Mouse (Mus musculus) CH12.LX (cell line): ENCODE data around the gene Nup160. TPM values are rescaled to one million over a fixed set of nuclear protein-coding genes. Genes with fewer than 3 reads are reported as not detected.

Source experiments
- DNase-seq: peaks from one replicate; pipeline ENCODE4 v3.0.0-alpha.2; 2013; ENCODE audit errors: extremely low read depth
- H3K27ac ChIP-seq: 2 replicates; pipeline ENCODE4 v1.5.1; 2012; ENCODE audit warnings: low read depth, mild to moderate bottlenecking, control low read depth, moderate library complexity; ENCODE audit not compliant: insufficient read depth
- H3K27me3 ChIP-seq: replicated peaks from 2 replicates; pipeline ENCODE3; 2012; ENCODE audit warnings: inconsistent platforms
- H3K36me3 ChIP-seq, 2 experiments: replicated peaks in 1 of 2; 2 replicates each; pipeline versions ENCODE3 to v1.6.1; 2012; ENCODE audit warnings: inconsistent platforms in 1 of 2, low read length in 1 of 2, mild to moderate bottlenecking in 1 of 2, mixed read lengths in 1 of 2, moderate library complexity in 1 of 2; ENCODE audit not compliant: control insufficient read depth in 1 of 2, insufficient read depth in 1 of 2
- H3K4me1 ChIP-seq, 2 experiments: 2 replicates each; pipeline ENCODE4 v1.6.1; 2012; ENCODE audit warnings: inconsistent platforms in 1 of 2, moderate library complexity in 1 of 2; ENCODE audit not compliant: insufficient read depth in 2 of 2, control insufficient read depth in 1 of 2
- H3K4me2 ChIP-seq: 2 replicates; pipeline ENCODE4 v1.6.1; 2012; ENCODE audit warnings: low read depth, mild to moderate bottlenecking, control low read depth; ENCODE audit not compliant: poor library complexity, insufficient read depth, severe bottlenecking
- H3K4me3 ChIP-seq, 3 experiments: fragments of 150-350 bp in 1 of 3; sonication (generic) in 1 of 3; replicated peaks in 1 of 3; 2 replicates each; pipeline versions ENCODE3 to v1.5.1; 2011 to 2012; ENCODE audit warnings: low read depth in 2 of 3, low read length in 2 of 3, mild to moderate bottlenecking in 2 of 3, moderate library complexity in 2 of 3, control low read depth in 1 of 3, improper control_type of control experiment in 1 of 3, inconsistent platforms in 1 of 3, mixed read lengths in 1 of 3; ENCODE audit not compliant: poor library complexity in 1 of 3
- H3K79me2 ChIP-seq: replicated peaks from 2 replicates; pipeline ENCODE4 v1.6.1; 2012; ENCODE audit warnings: mild to moderate bottlenecking, moderate library complexity; ENCODE audit not compliant: control insufficient read depth, poor library complexity, insufficient read depth, severe bottlenecking; ENCODE audit errors: extremely low read depth
- H3K9ac ChIP-seq: 2 replicates; pipeline ENCODE4 v1.6.1; 2012; ENCODE audit warnings: low read depth, mild to moderate bottlenecking, control low read depth, moderate library complexity; ENCODE audit not compliant: insufficient read depth
- H3K9me3 ChIP-seq: replicated peaks from 2 replicates; pipeline ENCODE3; 2012; ENCODE audit warnings: low read length, inconsistent platforms, mixed read lengths
- CHD2 ChIP-seq: IDR thresholded peaks from 2 replicates; pipeline ENCODE4 v1.6.1; 2011; ENCODE audit warnings: low read length, improper control_type of control experiment
- CTCF ChIP-seq, 2 experiments: IDR thresholded peaks in 1 of 2; conservative IDR thresholded peaks in 1 of 2; 2 replicates each; pipeline ENCODE4 v1.5.1; 2011 to 2012; ENCODE audit warnings: low read depth in 2 of 2, low read length in 2 of 2, improper control_type of control experiment in 1 of 2, inconsistent platforms in 1 of 2, mild to moderate bottlenecking in 1 of 2, moderate library complexity in 1 of 2
- E2F4 ChIP-seq: IDR thresholded peaks from 2 replicates; pipeline ENCODE4 v1.6.1; 2011; ENCODE audit warnings: low read depth, low read length, improper control_type of control experiment; ENCODE audit not compliant: insufficient replicate concordance
- ELF1 ChIP-seq: IDR thresholded peaks from 2 replicates; pipeline ENCODE4 v1.6.1; 2014; ENCODE audit warnings: low read depth, mild to moderate bottlenecking, inconsistent platforms, low read length, improper control_type of control experiment
- EP300 ChIP-seq: IDR thresholded peaks from 2 replicates; pipeline ENCODE4 v1.6.1; 2011; ENCODE audit warnings: low read length, improper control_type of control experiment
- ETS1 ChIP-seq: conservative IDR thresholded peaks from 2 replicates; pipeline ENCODE4 v1.6.1; 2012; ENCODE audit warnings: low read depth, mild to moderate bottlenecking, inconsistent platforms, low read length, improper control_type of control experiment, moderate library complexity
- GABPA ChIP-seq: IDR thresholded peaks from 2 replicates; pipeline ENCODE4 v1.6.1; 2012; ENCODE audit warnings: low read depth, low read length, improper control_type of control experiment, inconsistent platforms; ENCODE audit not compliant: insufficient replicate concordance
- HCFC1 ChIP-seq: IDR thresholded peaks from 2 replicates; pipeline ENCODE4 v1.6.1; 2012; ENCODE audit warnings: low read depth, mild to moderate bottlenecking, inconsistent platforms, low read length, improper control_type of control experiment
- IRF4 ChIP-seq: IDR thresholded peaks from 2 replicates; pipeline ENCODE4 v1.6.1; 2014; ENCODE audit warnings: low read depth, mild to moderate bottlenecking, inconsistent platforms, low read length, improper control_type of control experiment
- JUN ChIP-seq: IDR thresholded peaks from 2 replicates; pipeline ENCODE4 v1.6.1; 2011; ENCODE audit warnings: low read depth, mild to moderate bottlenecking, low read length, improper control_type of control experiment, moderate library complexity; ENCODE audit not compliant: insufficient read depth
- KAT2A ChIP-seq: IDR thresholded peaks from 2 replicates; pipeline ENCODE4 v1.6.1; 2012; ENCODE audit warnings: low read length, improper control_type of control experiment, inconsistent platforms; ENCODE audit not compliant: insufficient replicate concordance
- MAFK ChIP-seq: IDR thresholded peaks from 2 replicates; pipeline ENCODE4 v1.6.1; 2011; ENCODE audit warnings: low read length, improper control_type of control experiment; ENCODE audit not compliant: insufficient replicate concordance
- MAX ChIP-seq: IDR thresholded peaks from 2 replicates; pipeline ENCODE4 v1.6.1; 2011; ENCODE audit warnings: low read length, improper control_type of control experiment
- MXI1 ChIP-seq: IDR thresholded peaks from 2 replicates; pipeline ENCODE4 v1.6.1; 2011; ENCODE audit warnings: mild to moderate bottlenecking, low read depth, low read length, improper control_type of control experiment
- MYC ChIP-seq: IDR thresholded peaks from 2 replicates; pipeline ENCODE4 v1.6.1; 2011; ENCODE audit warnings: low read depth, mild to moderate bottlenecking, improper control_type of control experiment, low read length
- POLR2AphosphoS2 ChIP-seq: IDR thresholded peaks from 2 replicates; pipeline ENCODE4 v1.6.1; 2011; ENCODE audit warnings: low read depth, low read length, improper control_type of control experiment
- RAD21 ChIP-seq: IDR thresholded peaks from 2 replicates; pipeline ENCODE4 v1.6.1; 2011; ENCODE audit warnings: low read depth, mild to moderate bottlenecking, low read length, improper control_type of control experiment, moderate library complexity
- RCOR1 ChIP-seq: conservative IDR thresholded peaks from 2 replicates; pipeline ENCODE4 v1.6.1; 2012; ENCODE audit warnings: low read depth, mild to moderate bottlenecking, inconsistent platforms, low read length, improper control_type of control experiment
- SMC3 ChIP-seq: IDR thresholded peaks from 2 replicates; pipeline ENCODE4 v1.6.1; 2011; ENCODE audit warnings: low read depth, low read length, improper control_type of control experiment
- TCF12 ChIP-seq: IDR thresholded peaks from 2 replicates; pipeline ENCODE4 v1.6.1; 2014; ENCODE audit warnings: low read depth, mild to moderate bottlenecking, inconsistent platforms, low read length, improper control_type of control experiment
- UBTF ChIP-seq: IDR thresholded peaks from 2 replicates; pipeline ENCODE4 v1.6.1; 2012; ENCODE audit warnings: low read depth, mild to moderate bottlenecking, inconsistent platforms, low read length, improper control_type of control experiment, moderate library complexity
- USF1 ChIP-seq: IDR thresholded peaks from 2 replicates; pipeline ENCODE4 v1.6.1; 2014; ENCODE audit warnings: low read depth, mild to moderate bottlenecking, inconsistent platforms, low read length, improper control_type of control experiment
- USF2 ChIP-seq: conservative IDR thresholded peaks from 2 replicates; pipeline ENCODE4 v1.6.1; 2011; ENCODE audit warnings: low read depth, low read length, improper control_type of control experiment
- ZKSCAN1 ChIP-seq: IDR thresholded peaks from 2 replicates; pipeline ENCODE4 v1.6.1; 2012; ENCODE audit warnings: low read depth, inconsistent platforms, low read length, improper control_type of control experiment, borderline replicate concordance
- ZMIZ1 ChIP-seq: IDR thresholded peaks from 2 replicates; pipeline ENCODE4 v1.6.1; 2012; ENCODE audit warnings: low read depth, mild to moderate bottlenecking, inconsistent platforms, low read length, improper control_type of control experiment
- ZNF384 ChIP-seq: IDR thresholded peaks from 2 replicates; pipeline ENCODE4 v1.6.1; 2012; ENCODE audit warnings: low read depth, low read length, improper control_type of control experiment, inconsistent platforms
- dilution Hi-C: fragments of 300-500 bp; cut with MboI; formaldehyde crosslinking; loops from 2 replicates; pipeline ENCODE4 v1.14.3; 2020; ENCODE audit warnings: low sequenced_read_pairs; ENCODE audit not compliant: extremely low pct_unique_long_range_greater_than_20kb, extremely low pct_ligation_motif_present
- in situ Hi-C: fragments of 300-500 bp; cut with MboI; formaldehyde crosslinking; loops from 3 replicates; pipeline ENCODE4 v1.14.3; 2019; ENCODE audit warnings: low sequenced_read_pairs, low pct_ligation_motif_present, low pct_unique_long_range_greater_than_20kb, mixed read lengths
- polyA plus RNA-seq: library from polyadenylated mRNA; unstranded; fragments of >175 nt; gene quantifications from 2 replicates; pipeline ENCODE4 v1.2.1, GENCODE M21; 2012; ENCODE audit warnings: low read depth; ENCODE audit not compliant: insufficient read length
- total RNA-seq, 2 experiments: library from RNA; depleted of rRNA; stranded (reverse); fragments of 300-350 nt in 1 of 2; fragments of >200 nt in 1 of 2; gene quantifications; 2 replicates each; pipeline ENCODE4 v1.2.3; 2012 to 2014

The Nup160 gene
- total and polyA plus RNA-seq, 3 experiments: 32.7 to 71.8 (median 59.1) TPM

DNA sequence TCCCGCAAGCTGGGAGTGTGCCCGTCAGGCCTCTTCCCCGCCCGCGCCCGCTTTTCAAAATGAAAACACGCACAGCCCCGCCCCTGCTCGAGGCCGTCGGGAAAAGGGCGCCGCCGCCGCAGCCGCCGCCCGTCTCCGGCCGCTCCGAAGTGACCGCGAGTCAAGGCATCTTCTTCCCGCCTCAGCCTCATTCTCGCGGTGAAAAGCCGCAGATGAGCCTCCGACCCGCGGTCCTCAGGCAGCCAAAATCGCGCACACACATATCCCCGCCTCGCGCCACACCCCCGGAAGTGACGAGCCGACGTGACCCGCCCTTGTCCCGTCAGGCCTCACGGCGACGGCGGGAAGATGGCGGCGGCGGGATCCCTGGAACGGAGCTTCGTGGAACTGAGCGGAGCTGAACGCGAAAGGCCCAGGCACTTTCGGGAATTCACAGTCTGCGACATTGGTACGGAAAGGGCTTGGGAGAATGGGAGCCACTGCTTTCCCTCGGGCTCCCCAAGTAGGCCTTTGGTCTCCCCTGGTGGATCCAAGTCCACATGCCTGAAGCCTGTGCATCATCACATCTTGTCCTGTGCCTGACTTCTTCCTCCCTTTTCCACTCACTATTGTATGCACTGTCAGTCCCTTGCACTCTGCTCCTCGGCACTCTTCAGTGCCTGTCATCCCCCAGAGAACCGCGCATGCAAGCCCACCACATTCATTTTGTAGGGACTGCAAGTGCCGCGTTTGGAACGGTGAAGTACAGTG is 2.2 kb downstream of the Nup160 start (continued):
- TF ChIP-seq USF2 (no peak), ZMIZ1 (peak; percentile 80; the same call in 1 of the 2 replicates), JUN (no peak), USF1 (no peak), ELF1 (peak; percentile 77), RCOR1 (no peak), RAD21 (no peak; the same call in none of the 2 replicates), UBTF (peak; percentile 36; the same call in 1 of the 2 replicates), MAX (peak; percentile 41; the same call in 1 of the 2 replicates), ZNF384 (no peak), TCF12 (peak; percentile 95), HCFC1 (peak; percentile 88), ZKSCAN1 (no peak), E2F4 (peak; percentile 83; the same call in 1 of the 2 replicates)

DNA sequence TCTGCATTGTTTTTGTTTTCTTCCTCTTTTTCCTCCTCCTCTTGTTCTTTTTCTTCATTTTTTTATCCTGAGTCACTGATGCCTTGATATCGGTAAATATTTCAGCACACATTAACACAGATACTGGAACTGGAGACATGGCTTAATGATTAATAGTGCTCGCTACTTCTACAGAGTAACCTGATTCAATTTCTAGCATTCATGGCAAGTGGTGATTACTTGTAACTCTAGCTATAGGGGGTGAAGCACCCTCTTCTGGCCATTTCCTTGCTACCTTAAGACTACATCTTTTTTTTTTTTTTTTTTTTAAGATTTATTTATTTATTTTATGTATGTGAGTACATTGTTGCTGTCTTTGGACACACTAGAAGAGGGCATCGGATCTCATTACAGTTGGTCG is 23.9 kb downstream of the Nup160 start:
- in situ Hi-C loops: loop anchor here (25.0 kb wide), 1 partner anchor 886 kb away; no protein-coding TSS in a partner anchor
- Histone ChIP-seq H3K4me1 (no peaks in the 10 kb centered on the region), H3K9ac (no peak overlapping the region), H3K4me3 (no peak overlapping the region), H3K27ac (no peak overlapping the region), H3K36me3 (peaks cover 60 to 94% of the 10 kb centered on the region in 2 experiments), H3K27me3 (no peaks in the 10 kb centered on the region), H3K9me3 (no peaks in the 10 kb centered on the region), H3K79me2 (no peaks in the 10 kb centered on the region), H3K4me2 (no peak overlapping the region)
- TF ChIP-seq RCOR1 (no peak), ZNF384 (peak; percentile 80)
- dilution Hi-C loops: no loop called here
- no peak for DNase-seq

DNA sequence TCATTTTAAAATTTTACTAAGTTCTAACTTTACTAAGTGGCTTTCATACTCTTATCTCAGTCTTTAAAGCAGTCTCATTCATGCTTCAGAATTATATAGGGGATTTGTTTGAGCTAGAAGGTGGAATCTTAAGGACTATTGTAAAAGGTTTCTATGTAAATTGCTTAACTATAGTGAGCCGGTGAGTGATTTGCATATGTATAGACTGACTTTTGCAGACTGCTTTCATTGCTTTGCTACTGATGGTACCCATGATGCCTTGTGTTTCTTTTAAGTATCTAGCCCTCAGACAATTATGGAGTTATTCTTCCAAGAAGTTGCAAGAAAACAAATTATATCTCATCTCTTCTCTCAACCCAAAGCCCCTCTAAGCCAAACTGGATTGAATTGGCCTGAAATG is 31.5 kb downstream of the Nup160 start:
- Histone ChIP-seq H3K4me1 (no peaks in the 10 kb centered on the region), H3K27ac (no peak overlapping the region), H3K79me2 (no peaks in the 10 kb centered on the region), H3K9ac (no peak overlapping the region)
- DNase-seq: no peak
- no peak for TF ChIP-seq MXI1
- no peak for TF ChIP-seq GABPA
- no peak for TF ChIP-seq CHD2
- TF ChIP-seq HCFC1: no peak
- no peak for TF ChIP-seq POLR2AphosphoS2
- TF ChIP-seq EP300: no peak
- TF ChIP-seq MAFK: no peak
- no peak for TF ChIP-seq ETS1
- no peak for TF ChIP-seq IRF4
- TF ChIP-seq JUN: no peak
- TF ChIP-seq RAD21: no peak
- no peak for TF ChIP-seq CTCF (conservative IDR thresholded peaks at IDR 0.05 in 1 of 2, IDR thresholded peaks at IDR 0.05 in 1 of 2; ENCODE audit: low read depth in 2 of 2, low read length in 2 of 2)
- no peak for TF ChIP-seq SMC3
- no peak for TF ChIP-seq KAT2A
- TF ChIP-seq USF2: no peak
- TF ChIP-seq E2F4: no peak
- no peak for TF ChIP-seq RCOR1
- TF ChIP-seq MYC: no peak
- TF ChIP-seq USF1: no peak
- TF ChIP-seq, all 38 proteins: peak for 0
- peaks cover 62 to 91% of the 10 kb centered on the region in 2 experiments for H3K36me3 ChIP-seq
- no peak overlapping the region for H3K4me2 ChIP-seq
- dilution Hi-C loops: no loop called here
- no peaks in the 10 kb centered on the region for H3K27me3 ChIP-seq
- in situ Hi-C loops: loop anchor here (25.0 kb wide), 1 partner anchor 879 kb away; no protein-coding TSS in a partner anchor
- H3K4me3 ChIP-seq: no peak overlapping the region
- no peaks in the 10 kb centered on the region for H3K9me3 ChIP-seq
